Mouse (Mus musculus) fibroblast of lung, adult 2 months (primary cell): ENCODE data around the gene Krtap4-1.
"Not testable (repeated sequence)": the region's sequence is repeated elsewhere in the genome, so short reads cannot be mapped to it uniquely, and the experiment has no call there.

Source experiments
- DNase-seq: peaks from one replicate; pipeline ENCODE4 v3.0.0-alpha.2; 2011; ENCODE audit warnings: low read depth

The Krtap4-1 gene

DNA sequence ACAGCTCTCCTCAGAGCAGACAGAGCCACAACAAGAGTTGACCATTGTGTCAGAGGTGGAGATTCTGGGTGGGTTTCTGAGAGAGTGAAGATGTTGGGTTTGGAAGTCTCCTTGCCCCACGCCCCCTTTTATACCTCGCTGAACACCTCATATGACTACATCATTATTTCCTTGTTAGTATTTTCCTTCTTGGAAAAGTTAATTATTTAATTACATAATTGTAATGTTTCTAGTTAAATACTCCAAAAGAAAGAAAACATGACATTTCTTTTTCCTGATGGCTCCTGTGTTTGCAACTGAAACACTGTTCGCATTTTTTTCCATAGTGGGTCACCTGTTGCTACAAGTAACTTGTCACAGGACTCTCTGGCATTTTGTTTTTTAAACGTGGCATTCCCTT, at the start of gene Krtap4-1:
Gene Krtap4-1 (minus strand): TSS at position 101 of the 400 bp plus-strand sequence.
- DNase-seq = no peak

DNA sequence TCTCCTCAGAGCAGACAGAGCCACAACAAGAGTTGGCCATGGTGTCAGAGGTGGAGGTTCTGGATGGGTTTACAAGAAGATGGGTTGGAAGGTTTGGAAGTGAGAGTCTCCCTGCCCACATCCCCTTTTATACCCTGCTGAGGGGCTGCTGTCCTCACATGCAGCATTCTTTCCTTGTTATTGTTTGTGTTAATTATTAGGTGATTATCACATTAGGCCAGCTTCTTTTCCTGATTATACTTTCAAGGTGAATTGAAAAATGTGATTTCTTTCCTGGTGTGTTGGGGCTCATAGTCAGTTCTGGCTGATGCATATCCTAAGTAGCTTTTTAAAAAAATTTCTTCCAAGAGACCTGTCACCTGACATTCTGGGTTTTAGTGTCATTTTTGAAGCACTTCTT, 37.8 kb upstream of the Krtap4-1 start, which contains the start of gene Krtap4-6:
Gene Krtap4-6 (minus strand): TSS at position 101 of the 400 bp plus-strand sequence.
- DNase-seq = no peak

DNA sequence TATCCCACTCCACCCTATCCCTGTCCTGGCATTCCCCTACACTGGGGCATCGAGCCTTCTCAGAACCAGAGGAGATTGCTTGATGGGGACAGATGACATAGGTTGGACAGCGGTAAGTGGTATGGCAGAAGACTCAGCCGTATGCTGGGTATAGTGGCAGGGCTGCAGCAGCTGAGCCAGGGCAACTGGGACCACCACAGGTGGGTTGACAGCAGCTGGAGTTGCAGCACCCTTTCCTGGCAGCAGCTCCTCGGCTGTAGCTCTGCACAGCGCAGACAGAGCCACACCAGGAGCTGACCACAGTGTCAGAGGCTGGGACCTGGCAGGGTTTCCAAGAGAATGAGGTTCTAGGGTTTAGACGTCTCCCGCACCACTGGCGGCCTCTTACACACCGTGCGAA, 34.8 kb upstream of the Krtap4-1 start:
- DNase-seq = no peak

DNA sequence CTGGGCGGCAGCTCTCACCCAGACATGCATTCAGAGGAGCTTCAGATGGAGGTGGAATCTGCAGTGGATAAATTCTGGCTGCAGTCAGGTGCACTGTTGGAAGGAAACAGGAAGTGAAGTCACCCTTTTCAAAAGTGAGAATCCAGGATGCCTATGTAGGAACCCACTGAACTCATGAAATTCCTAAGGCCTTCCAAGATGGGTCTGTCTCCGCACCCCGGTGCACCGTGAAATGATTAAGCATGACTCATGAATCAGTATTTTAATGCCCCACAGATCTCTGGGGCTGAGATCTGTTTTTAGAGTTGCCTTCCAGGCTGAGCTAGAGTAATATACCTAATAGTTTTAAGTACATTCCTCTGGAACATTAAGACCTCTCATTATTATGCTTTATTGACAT, 31.2 kb upstream of the Krtap4-1 start:
- DNase-seq = no peak

DNA sequence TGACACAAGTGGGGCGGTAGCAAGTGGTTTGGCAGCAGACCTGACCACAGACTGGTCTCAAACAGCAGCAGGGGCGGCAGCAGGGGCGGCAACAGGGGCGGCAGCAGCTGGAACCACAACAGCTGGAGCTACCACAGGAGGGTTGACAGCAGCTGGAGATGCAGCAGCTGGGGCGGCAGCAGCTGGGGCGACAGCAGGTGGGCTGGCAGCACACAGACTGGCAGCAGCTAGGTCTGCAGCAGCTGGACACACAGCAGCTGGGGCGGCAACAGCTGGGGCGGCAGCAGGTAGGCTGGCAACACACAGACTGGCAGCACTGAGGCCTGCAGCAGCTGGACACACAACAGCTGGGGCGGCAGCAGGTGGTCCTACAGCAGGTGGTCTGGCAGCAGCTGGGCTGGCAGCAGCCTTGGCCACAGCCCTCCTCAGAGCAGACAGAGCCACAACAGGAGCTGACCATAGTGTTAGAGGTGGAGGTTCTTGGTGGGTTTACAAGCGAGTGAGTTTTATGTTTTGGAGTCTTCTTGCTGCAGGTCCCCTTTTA, 30.5 kb upstream of the Krtap4-1 start, which contains the start of gene Gm11563:
Gene Gm11563 (minus strand): TSS at position 494 of the 544 bp plus-strand sequence.
- DNase-seq = not testable (repeated sequence)

DNA sequence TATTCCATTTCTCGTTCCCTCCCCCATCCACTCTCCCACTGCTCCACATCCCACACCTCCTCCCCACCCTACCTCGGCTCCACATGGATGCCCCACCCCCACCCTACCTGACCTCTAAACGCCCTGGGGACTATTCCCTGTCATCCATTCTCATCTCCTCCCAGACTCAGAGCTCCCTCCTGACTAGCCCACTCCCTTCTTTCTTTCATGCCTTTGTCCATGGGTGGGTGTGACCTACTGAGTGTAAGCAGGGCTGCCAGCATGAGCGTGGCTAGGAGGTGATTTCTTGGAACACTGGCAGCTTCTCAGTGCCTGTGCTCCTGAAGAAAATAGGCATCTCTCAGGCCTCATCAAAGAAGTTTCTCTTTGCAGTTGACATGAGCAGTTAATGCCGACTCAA, 29.0 kb upstream of the Krtap4-1 start:
- no peak for DNase-seq

DNA sequence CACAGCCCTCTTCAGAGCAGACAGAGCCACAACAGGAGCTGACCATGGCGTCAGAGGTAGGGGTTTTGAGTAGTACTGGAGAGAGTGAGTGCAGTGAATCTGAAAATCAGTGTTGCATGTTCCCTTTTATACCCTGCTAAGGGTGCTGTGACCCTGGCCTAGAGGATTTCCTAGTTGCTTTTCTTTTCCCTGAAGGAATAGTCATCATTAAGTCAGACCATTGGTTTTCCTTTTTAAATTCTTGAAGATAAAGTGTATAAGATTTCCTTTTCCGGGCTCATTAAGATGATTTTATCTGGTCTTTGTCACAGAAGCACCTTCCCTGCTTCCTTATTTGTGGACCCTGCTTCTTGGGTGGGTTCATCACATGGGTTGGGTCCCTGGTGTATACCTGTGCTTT, 22.1 kb upstream of the Krtap4-1 start, which contains the start of gene Gm11555:
Gene Gm11555 (minus strand): TSS at position 101 of the 400 bp plus-strand sequence.
- no peak for DNase-seq

DNA sequence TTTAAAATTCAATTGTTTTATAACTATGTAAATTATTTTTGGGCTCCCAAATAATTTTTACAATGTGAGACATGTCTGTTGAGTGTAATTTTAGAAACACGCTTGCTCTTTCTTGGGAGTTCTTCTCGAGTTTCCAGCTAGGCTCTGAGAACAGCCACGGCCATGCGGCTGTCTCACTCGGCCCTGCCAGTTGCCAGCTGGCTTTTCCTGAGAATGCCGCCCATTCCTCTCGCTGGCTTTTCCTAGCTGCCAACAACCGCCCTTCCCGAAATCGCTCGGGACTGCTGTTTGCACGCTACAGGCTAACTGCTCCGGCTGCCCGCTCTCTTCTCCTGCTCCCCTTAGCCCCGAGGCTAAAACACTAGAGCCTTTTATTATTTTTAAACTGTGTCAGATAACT, 18.4 kb upstream of the Krtap4-1 start:
- no peak for DNase-seq

DNA sequence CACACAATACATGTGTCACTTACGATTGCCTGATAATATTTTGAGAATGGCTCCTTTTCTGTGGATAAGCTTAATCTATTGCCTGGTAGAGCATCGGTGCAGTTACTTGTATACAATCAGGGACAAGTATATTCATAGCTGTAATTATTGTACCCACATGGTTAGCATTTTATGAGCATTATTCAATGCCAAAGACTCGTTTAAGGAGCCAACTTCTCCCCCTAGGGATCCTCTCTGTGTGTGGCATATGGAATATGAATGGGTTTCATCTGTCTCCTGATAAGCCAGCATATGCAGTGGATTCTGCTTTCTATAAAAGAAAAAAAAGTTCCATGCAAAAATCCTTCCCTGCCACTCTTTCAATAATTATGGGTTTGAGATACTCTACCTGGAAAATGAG, 16.3 kb upstream of the Krtap4-1 start:
- DNase-seq = no peak

DNA sequence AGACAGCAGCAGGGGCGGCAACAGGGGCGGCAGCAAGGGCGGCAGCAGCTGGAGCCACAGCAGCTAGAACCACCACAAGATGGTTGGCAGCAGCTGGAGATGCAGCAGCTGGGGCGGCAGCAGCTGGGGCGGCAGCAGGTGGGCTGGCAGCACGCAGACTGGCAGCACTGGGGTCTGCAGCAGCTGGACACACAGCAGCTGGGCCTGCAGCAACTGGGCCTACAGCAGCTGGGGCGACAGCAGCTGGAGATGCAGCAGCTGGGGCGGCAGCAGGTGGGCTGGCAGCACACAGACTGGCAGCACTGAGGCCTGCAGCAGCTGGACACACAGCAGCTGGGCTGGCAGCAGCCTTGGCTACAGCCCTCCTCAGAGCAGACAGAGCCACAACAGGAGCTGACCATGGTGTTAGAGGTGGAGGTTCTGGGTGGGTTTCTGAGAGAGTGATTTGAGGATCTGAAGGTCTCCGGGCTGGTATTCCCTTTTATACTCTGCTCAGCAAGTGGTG, 15.6 kb upstream of the Krtap4-1 start, which contains the start of gene Krtap4-7:
Gene Krtap4-7 (minus strand): TSS at position 455 of the 505 bp plus-strand sequence.
- not testable (repeated sequence) for DNase-seq

DNA sequence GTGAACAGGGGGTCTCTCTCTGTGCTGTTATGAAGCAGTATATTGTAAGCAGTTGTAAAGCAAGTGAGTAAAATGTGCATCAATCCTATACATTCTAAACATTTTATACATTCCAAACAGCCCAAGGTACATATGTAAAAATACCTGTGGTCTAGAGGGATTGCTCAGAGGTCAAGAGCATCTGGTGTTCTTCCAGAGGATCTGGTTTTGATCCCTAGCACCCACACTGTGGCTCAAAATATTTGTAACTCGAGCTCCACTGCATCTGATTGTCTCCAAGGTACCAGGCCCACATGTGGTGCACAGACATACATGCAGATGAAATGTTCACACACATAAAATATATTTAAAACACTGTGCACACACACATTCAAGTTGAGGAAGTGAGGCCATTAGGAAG, 12.9 kb upstream of the Krtap4-1 start:
- no peak for DNase-seq

DNA sequence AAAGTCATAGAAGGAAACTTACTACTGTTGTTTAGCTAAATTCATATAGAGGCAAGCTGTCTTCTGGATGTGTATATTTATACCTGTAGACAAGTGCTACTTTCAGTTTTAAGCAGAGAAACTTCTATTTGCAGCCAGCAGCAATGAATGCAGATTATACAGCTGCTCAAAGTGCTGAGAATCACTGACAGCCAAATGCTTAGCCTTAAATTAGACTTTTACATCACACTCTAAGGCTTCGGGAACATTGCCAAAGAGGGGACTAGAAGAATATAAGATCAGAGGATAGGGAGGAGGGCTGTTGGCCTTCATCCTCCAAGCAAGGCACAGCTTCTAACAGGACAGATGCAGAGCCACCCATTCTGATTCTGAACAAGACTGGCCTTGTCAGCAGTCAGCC, 9.0 kb upstream of the Krtap4-1 start:
- DNase-seq = no peak

DNA sequence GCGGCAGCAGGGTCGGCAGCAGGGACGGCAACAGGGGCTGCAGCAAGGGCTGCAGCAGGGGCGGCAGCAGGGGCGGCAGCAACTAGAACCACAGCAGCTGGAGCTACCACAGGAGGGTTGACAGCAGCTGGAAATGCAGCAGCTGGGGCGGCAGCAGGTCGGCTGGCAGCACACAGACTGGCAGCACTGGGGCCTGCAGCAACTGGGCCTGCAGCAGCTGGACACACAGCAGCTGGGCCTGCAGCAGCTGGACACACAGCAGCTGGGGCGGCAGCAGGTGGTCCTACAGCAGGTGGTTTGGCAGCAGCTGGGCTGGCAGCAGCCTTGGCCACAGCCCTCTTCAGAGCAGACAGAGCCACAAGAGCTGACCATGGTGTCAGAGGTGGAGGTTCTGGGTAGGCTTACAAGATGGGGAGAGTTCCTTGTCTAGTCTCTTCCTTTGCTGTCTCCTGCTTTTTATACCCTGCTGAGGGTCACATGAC, 6.7 kb upstream of the Krtap4-1 start, which contains the start of gene Krtap4-2:
Gene Krtap4-2 (minus strand): TSS at position 432 of the 482 bp plus-strand sequence.
- no peak for DNase-seq

DNA sequence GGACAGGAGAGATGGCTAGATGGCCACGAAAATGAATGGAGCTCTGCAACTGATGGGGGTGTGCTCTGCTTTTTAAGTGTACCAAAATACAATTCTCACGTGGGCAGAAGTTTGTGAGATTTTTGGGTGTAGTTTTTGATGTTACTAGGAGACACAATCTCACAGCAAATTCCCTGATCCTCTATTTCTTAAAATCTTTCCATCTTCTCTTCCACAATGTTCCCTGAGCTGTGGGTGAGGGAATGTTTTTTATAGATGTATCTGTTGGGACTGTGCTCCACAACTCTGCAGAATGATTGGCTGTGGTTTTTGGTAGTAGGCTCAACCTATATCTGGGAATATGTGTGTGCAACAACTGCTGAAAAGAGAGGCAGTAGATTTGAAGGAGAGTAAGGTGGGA, 5.3 kb upstream of the Krtap4-1 start:
- DNase-seq = no peak

DNA sequence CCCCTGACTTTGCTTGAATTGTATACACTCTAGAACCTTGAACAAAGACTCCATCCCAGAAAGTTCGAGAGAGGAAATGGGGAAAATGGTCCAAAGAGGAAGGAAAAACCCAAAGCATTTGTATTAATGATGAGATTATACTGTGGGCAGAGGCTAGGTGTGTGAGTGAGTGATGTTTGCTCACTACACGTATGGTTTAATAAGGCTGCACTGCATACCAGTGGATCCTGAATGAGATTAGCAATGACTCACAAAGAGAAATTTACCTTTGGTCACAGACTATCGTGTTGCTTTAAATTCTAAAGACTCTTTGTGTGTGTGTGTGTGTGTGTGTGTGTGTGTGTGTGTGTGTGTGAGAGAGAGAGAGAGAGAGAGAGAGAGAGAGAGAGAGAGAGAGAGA, 2.9 kb upstream of the Krtap4-1 start:
- DNase-seq = no peak

DNA sequence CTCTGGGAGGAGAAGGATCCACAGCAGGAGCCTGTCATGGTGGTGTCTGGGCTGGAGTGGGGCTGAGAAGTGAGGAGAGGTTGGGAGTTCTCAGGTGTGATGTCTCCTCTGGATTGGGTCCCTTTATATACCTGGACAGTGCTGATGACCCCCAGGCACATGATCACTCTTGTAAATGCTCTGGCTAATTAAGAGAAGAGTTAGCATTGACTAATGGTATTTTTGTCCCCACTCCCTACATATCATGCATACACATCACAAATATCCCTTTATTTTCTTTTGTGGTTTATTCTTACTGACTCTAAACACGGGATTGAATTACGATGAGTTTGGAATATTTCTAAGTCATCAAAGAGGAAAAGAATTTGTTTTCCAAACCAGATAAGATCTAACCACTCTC, 7.7 kb downstream of the Krtap4-1 start, which contains the start of gene Gm11562:
Gene Gm11562 (minus strand): TSS at position 101 of the 400 bp plus-strand sequence.
- DNase-seq = no peak

DNA sequence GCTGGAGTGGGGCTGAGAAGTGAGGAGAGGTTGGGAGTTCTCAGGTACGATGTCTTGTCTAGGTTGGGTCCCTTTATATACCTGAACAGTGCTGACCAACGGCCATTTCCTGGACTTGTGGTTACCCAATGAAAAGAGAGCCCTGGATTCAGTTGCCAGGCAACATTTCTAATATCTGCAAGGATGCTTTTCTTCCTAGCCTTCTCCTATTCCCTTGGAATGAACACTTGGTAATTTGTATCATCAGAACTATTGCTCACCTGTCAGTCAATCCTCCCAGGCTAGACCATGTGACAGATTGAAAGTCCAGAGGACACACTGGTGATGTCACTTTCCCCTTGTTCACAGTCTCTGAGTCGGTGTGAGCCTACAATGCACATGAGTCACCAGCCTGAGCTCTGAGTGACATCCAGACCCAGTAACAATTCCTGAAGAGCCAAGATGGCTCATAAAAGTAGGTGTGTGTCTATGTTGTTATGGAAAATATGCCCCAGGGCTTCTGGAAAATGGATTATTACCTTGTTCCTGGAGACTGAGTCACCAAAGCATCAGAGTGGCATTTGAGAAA, 13.2 kb downstream of the Krtap4-1 start, which contains the start of gene Krtap2-4:
Gene Krtap2-4 (minus strand): TSS at position 51 of the 568 bp plus-strand sequence.
- DNase-seq = no peak

DNA sequence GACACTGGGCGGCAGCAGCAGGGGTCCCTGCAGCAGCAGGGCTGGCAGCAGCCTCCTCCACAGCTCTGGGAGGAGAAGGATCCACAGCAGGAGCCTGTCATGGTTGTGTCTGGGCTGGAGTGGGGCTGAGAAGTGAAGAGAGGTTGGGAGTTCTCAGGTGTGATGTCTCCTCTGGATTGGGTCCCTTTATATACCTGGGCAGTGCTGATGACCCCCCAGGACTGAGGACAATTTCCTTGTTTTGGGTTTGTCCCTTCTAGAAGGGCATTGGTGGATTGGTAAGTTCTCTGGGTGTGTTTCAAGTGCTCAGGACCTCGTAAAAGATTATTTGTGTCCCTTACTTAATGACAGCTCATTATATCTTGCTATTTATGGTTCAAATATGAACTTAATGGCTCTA, 17.9 kb downstream of the Krtap4-1 start, which contains the start of gene Gm11937:
Gene Gm11937 (minus strand): TSS at position 101 of the 400 bp plus-strand sequence.
- not testable (repeated sequence) for DNase-seq

DNA sequence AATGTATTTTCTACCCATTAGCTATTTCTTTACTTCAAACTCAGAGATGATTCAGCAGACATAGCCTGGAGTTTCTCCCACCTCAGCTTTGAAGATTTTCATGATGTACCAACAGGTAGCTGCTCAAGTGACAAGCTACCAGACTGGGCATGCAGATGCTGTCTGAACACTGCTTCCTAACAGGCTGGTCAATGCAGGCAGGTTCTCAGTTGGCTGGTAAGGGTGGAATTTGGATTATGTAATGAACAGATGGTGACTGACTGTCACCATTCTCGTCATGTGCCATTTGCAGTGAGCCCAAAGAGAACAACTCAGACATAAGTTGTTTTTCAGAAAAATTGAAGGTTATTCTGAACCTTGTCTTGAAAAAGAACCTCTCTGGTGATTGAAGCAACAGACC, 18.9 kb downstream of the Krtap4-1 start:
- no peak for DNase-seq

DNA sequence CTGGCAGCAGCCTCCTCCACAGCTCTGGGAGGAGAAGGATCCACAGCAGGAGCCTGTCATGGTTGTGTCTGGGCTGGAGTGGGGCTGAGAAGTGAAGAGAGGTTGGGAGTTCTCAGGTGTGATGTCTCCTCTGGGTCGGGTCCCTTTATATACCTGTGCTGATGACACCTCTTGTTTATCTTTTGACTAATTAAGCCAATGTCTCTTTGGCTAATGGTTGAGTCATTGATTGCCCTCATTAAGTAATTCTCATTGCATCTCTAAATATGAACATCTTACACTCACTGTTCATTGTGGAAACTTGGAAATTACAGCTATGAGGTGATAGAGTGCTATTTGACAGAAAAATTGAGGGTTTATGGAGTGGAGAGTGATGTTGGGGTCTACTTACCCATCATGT, 24.8 kb downstream of the Krtap4-1 start, which contains the start of gene Gm11938:
Gene Gm11938 (minus strand): TSS at position 101 of the 400 bp plus-strand sequence.
- DNase-seq = not testable (repeated sequence)

DNA sequence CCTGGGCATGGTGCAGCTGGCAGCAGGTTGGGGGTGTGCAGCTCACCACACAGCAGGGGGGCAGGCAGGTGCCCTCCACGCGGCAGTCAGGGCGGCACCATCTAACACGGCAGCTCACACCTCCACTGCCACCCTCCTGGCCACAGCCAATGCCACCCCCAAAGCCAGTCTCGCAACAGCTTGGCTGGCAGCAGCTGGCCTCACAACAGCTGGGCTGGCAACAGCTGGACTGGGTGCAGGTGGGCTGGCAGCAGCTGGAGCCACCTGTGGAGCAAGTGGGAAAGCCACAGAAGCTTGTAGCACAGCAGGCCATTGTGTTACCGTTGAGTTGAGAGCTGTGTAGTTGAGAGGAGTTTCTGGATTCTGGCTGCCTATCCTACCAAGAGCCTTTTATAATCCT, 30.3 kb downstream of the Krtap4-1 start, which contains the start of gene Krtap9-3:
Gene Krtap9-3 (minus strand): TSS at position 364 of the 400 bp plus-strand sequence.
- DNase-seq = not testable (repeated sequence)

DNA sequence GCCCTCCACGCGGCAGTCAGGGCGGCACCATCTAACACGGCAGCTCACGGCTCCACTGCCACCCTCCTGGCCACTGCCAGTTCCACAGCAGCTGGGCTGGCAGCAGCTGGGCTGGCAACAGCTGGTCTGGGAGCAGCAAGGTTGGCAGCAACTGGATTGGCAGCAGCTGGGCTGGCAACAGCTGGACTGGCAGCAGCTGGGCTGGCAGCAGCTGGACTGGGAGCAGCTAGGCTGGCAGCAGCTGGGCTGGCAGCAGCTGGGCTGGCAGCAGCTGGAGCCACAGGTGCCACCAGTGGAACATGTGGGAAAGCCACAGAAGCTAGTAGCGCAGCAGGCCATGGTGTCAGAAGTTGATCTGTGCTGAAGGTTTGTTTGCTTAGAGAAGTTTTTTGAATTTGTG, 37.1 kb downstream of the Krtap4-1 start, which contains the start of gene Krtap1-3:
Gene Krtap1-3 (minus strand): TSS at position 359 of the 400 bp plus-strand sequence.
- no peak for DNase-seq

DNA sequence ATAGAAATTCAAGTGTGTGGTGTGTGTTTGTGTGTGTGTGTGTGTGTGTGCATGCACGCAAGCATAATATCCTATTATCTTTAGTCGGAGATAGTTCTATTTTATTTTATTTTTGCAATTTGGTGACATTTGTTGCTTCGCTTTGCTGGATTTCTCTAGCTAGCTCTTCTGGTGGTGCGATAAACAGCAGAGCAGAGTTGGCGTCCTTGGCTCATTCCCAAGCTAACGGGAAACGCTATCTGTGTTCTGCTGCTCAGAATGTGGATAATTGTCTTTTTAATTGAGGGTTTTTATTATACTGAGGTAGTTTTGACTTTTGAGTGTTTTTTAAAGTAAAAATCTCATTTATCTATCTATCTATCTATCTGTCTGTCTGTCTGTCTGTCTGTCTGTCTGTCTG, 42.9 kb downstream of the Krtap4-1 start:
- no peak for DNase-seq
